Mouse (Mus musculus) thymus, postnatal 36 days (tissue): ENCODE measurements around the gene Ift122.

ENCODE experiments used
- DNase-seq, 2 experiments: peaks; one replicate each; pipeline ENCODE4 v3.0.0; 2022; ENCODE audit warnings: mixed read lengths in 2 of 2

Ift122 gene

GRCm38 (mm10) chr6:115930018-115930417 is 76.7 kb downstream of the Ift122 start:
- no peak for DNase-seq

- DNase-seq = no peak
Measured at GRCm38 (mm10) chr6:115931639-115932038, 78.4 kb downstream of the Ift122 start, which contains the start of gene Rho. Gene Rho (plus strand): TSS chr6:115931748.

DNA sequence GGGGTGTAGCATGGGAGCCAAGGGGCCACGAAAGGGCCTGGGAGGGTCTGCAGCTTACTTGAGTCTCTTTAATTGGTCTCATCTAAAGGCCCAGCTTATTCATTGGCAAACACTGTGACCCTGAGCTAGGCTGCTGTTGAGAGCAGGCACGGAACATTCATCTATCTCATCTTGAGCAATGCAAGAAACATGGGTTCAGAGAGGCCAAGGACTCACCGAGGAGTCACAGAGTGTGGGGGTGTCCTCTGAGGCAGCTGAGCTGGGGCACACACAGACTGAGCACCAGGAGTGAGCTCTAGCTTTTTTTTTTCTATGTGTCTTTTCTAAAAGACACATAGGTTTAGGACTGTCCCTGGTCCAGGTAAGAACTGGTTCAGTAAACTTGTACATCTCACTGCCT is 79.1 kb downstream of the Ift122 start:
- DNase-seq = no peak

DNA sequence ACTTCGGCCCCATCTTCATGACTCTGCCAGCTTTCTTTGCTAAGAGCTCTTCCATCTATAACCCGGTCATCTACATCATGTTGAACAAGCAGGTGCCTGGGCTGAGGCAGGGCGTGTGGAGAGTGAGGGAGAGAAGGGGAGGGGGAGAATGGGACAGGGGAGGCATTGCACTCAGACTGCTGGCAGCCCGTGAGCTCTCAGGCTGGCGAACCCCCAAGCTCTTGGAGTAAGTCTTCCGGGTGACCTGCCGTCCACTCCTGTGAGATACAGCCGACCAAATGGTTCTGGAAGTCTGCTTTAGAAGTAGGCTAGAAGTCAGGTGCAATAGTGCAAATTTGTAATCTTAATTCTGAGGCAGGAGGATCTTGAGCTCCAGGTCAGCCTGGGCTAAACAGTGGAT is 82.3 kb downstream of the Ift122 start:
- no peak for DNase-seq

GRCm38 (mm10) chr6:115938011-115938410 is 84.7 kb downstream of the Ift122 start:
- no peak for DNase-seq

- DNase-seq = no peak
Measured at GRCm38 (mm10) chr6:115938798-115939197, 85.5 kb downstream of the Ift122 start.

- no peak for DNase-seq
Measured at GRCm38 (mm10) chr6:115940603-115941002, 87.3 kb downstream of the Ift122 start.

DNA sequence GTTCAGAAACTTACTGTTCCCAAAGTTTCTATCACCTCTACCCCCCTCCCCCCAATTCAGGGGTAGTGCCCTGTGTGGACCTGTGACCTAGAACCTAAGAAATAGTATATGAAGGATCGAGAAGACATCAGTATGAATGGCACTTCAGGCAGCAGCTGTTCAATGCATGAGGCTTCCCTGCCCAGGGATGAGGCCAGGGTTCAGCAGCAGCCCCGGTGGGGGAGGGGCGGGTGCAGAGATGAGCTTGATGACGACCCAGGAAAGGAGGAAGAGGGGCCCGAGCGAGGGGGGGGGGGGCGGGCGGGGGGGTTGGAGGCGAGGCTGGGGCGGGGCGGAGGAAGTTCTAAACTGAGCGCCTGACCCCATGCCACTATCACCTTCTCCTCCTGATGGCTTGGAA is 87.9 kb downstream of the Ift122 start:
- DNase-seq = peak in 1 of 2 experiments; percentile 61

DNA sequence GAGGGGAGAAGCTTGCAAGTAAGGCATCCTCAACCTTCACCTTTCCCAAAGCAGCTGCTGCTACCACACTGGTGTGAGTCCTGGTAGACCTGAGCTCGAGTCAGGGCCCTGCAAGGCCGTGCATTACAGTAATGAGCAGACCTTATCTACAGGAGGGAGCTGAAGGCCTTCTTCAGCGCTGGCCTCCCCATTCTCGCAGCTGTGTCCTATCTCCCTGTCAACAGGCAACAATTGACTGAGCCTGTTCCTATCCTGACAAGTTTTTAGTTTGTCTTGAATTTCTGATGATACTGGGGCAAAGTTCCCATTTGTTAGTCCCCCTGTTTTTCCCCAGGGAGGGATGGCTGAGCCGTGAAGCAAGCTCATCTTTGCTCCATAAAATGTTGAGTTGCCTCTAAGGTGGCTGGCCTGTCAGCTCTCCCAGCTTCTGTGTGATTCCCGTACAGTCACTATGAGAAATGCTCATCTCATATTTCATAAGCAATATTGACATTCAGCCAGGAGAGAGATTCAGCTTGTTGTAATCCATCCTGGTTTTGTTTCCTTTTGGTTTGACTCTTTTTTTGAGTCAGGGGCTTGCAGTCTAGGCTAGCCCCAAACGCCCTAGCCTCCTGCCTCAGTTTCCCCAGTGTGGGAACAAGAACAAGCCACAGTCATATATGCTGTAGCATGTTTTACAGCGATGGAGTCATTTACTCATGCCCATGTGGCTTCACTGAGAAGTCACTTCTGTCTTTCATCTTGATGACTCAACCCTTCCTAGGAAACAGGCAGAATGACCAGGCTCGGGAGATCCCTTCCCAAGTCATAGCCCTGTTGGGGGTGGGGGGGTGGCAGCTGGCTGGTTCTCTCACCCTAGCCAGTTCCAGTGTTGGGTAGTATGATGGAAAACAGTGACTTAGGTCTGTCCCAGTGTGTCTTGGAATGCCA is 90.5 kb downstream of the Ift122 start:
- DNase-seq = no peak

DNA sequence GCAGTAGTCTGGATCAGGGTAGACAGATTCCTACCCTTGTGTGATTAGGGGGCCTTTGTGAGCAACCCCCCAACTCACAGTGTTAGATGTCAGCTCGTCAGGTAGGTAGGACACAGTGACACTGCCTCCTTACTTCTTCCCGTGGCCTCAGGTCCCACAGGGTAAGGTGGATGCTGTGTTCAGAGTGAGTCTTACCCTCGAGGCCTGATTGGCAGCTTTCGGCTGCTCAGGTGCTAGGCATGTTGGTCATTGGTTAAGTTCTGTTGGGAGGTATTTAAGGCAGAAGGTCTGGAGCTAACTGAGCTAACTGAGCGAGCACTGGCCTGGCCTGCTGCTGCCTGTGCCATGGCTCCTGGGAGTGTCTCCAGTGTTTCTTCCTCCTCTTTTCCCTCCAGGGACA is 91.4 kb downstream of the Ift122 start, which contains the start of gene H1foo:
H1foo (plus strand) TSS at position 301 of the 400 bp plus-strand sequence.
- no peak for DNase-seq

DNA sequence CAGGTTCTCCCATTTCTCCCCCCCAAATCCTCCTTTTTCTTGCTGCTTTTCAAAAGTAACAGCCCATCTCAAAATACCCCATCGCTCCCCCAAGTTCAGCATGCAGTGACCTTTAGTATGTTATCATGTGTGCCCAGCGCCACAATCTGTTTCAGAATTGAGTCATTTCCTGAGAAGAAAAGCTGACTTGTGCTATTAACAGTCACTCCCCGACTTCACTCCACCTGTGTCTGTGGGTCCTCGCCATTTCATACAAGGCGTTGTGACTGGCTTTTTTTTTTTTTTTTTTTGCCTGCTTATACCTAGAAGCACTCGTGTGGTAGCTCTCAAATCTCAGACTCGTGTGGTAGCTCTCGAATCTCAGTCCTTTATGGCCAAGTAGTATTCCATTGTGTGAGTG is 92.4 kb downstream of the Ift122 start:
- DNase-seq = no peak

- no peak for DNase-seq
Measured at GRCm38 (mm10) chr6:115946389-115946788, 93.1 kb downstream of the Ift122 start.

DNA sequence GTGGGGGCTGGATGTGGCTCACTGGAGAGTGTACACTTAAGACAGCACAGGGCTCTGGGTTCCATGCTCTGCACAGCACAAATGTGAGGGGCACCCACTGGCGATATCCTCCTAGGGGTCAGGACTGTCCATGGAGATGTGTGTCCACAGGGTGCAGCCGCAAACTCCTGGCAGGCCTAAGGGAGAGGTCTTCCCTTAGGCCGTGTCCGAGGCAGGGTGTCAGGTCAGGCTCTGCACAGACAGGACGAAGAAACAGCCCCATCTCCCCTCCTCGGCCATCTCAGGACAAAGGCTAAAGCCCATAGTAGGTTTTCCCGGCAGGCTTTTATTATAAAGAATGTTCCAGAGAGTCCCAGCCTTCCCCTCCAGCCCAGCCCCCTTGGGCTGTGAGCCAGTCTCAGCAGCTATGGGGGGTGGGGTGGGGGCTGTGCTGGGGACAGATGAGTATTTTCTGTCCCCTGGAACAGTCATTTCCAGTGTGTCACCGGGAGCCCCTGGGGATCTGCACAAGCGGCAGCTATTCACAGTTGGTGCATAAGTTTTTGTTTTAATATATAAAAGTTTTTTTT is 101.3 kb downstream of the Ift122 start:
- DNase-seq = no peak

- DNase-seq = no peak
Measured at GRCm38 (mm10) chr6:115955169-115955568, 101.9 kb downstream of the Ift122 start.

- no peak for DNase-seq
Measured at GRCm38 (mm10) chr6:115955664-115956063, 102.4 kb downstream of the Ift122 start.

GRCm38 (mm10) chr6:115956418-115956921 is 103.2 kb downstream of the Ift122 start:
- DNase-seq = no peak

DNA sequence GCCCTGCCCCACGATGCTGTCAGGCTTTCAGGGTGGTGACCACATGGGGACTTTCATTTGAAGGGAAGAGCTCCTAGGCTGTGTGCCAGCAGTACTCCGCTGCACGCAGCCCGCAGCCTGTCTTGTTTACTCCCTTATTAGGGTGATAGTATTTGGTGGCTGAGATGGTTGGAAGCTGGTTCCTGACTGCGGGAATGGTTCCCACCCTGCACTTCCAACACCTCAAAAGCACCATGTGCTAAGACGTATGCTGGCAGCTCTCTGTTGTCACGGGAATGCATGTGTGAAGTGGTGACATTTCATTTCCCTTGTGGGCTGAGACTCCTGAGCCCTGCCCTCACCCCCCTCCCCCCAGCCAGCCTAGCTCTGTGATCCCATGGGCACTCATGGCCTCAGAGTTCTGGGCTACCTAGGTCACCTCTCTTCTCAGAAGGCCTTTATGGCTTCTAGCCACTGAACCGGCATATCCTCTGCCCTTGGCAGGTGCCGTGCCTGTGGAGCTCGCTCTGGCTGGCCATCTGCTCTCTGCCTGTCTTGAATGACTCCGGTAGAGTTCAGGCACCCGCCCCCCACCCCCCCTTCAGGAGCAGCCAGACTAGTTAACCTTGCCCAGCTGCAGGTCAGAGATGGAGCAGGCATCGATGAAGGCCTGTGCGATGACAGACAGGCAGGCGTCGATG is 103.8 kb downstream of the Ift122 start:
- no peak for DNase-seq

DNA sequence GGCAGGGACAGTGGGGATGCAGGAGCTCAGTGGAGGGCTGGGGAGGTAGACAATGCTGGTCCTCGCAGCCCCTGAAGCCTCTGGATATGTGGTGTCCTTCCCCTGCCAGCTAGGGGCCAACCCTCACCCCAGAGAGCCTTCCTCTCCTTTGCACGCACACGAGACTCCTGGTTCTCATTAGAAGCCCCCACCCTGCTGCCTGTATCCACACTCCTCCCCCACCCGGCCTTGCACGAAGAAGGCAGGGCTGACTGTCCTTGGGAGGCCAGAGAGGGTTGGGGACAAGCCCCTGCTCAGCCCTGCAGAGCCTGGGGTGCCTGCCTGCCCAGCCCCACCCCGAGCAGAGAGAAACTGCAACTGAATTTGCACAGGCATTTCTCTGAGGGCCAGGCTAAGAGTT is 104.4 kb downstream of the Ift122 start:
- no peak for DNase-seq

DNA sequence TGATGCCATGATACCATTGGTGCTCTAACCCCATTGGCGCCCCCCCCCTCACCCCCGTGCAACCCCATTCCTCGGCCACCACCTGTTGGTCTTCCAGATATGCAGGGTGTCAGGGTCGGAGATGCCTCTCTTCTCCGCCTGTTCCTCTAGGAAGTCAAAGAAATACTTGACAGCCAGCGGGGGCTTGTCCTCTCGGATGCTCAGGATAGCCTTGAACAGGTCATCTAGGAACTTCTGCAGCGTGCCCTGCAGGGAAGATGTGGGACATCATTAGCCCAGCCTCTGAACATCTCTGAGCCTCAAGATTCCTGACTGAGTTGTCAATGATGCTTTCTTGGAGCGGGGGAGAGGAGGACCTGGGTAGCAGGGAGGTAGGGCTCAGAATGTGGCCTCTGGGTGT is 105.2 kb downstream of the Ift122 start:
- DNase-seq = no peak

DNA sequence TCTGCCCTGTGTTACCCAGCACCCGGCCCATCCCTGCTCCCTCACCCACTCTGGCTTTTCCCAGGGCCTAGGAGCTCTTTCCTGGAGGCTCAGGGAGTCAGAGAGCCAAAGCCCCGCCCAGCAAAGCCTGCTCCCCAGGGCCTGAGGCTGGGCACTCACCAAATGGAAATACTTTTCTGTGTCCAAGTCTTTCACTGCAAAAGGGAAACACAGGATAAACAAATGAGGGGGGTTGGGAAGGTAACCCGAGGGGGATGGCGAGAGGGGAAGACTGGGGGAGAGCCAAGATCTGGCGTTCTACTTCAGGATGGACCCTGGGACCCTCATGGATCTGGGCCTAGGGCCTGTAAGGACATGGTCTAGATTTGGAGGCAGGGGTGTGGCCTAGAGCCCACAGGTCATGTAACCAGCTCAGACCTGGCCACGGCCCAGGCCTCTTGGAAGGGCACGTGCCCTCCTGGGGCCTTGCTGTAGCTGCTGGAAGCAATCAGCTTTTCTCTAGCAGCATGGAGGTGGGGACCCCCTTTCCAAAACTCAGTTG is 106.0 kb downstream of the Ift122 start:
- DNase-seq = no peak

GRCm38 (mm10) chr6:115960322-115960721 is 107.1 kb downstream of the Ift122 start:
- no peak for DNase-seq

GRCm38 (mm10) chr6:115961743-115962142 is 108.5 kb downstream of the Ift122 start:
- DNase-seq = no peak

DNA sequence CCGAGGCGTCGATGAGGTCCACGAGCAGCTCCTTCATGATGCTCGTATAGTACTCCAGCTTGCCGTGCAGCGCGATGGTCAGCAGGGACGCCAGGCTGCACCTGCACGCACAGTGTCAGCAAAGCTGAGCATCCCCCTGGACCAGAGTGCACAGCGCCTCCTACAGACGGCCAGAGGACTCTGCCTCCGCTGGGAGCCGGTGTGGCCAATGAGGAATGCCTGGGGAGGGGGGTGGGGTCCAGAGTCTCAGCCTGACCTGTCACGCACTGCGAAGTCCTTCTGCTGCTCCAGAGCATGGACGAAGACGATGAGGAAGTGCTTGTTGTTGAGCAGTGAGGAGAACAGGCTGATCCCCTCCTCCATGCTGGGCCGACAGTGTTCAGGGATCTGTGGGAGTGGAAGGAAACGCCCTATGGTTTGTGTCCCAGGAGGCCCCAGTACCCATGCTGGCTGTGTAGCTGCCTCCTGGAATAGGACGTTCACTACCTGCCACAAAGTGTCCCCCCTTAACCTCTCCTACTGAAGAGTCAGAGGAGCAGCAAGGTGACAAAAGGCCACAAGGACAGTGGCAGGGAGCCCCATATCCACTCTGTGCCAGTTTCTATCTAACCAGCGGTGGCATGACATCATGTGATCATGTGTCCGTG is 109.3 kb downstream of the Ift122 start:
- DNase-seq = no peak
